Mouse (Mus musculus): ENCODE measurements around the gene Ift22.

GRCm38 (mm10) chr5:136942781-136943180, 34.8 kb downstream of the Ift22 start:
- TF ChIP-seq CTCF (IDR thresholded peaks at IDR 0.05; ENCODE audit: borderline replicate concordance, insufficient read depth, low read depth, low read length) (no peak), POLR2A (IDR thresholded peaks at IDR 0.05; ENCODE audit: borderline replicate concordance, insufficient read depth, low read length) (no peak)
